20 mouse cellular contexts compared by ENCODE assay signal in the genomic region with DNA sequence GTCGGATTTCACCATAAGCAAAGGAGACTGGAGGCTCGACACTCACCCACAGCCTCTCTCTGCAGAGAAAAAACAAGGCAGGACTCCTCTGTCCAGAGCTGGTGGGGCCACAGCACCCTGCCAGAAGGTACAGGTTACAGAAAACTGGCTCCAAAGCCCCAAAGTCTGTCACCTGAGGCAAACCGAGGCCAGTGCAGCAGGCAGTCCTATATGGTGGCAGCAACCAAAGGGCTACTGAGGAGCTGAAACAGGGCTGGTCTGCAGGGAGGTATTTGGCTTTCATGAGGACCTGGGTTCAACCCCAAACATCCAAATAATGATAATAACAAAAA. TPM values are rescaled to one million over a fixed set of nuclear protein-coding genes. Genes with fewer than 3 reads are reported as not detected.
DNase-seq lines count a peak whose midpoint lies in the region; ATAC-seq and TF ChIP-seq lines count a peak whose summit lies in the region.
"Had no signal": no experiment of that assay in that cellular context is flagged by ENCODE, and none has a peak within 500 bp of the region (broad histone marks: within the 10 kb centered on the region; RNA-seq: fewer than 3 reads in every experiment).

No protein-coding gene starts in this region.

- DNase-seq in hindbrain, embryonic 11.5 days (ENCODE audit: low spot score): no peak
- DNase-seq in midbrain, embryonic 10.5 days (ENCODE audit: low spot score): no peak
- DNase-seq in midbrain, postnatal 0 days (ENCODE audit: low spot score): no peak
- DNase-seq in limb, embryonic 10.5 days (ENCODE audit: low spot score): no peak
- DNase-seq in layer of hippocampus, adult 9-11 months: no peak
- DNase-seq in heart, postnatal 14 days: no peak
- DNase-seq: adrenal gland, adult 2 months; cerebellum, adult 8-10 months; heart, postnatal 36 days; layer of hippocampus, postnatal 36 days; lung, adult 18-20 months; spleen, adult 18-20 months; thymus, adult 2 months had no signal

- H3K27me3 ChIP-seq in hindbrain, embryonic 16.5 days (replicated peaks; ENCODE audit: control insufficient read depth, insufficient read depth, low read length): no peaks in the 10 kb centered on the region
- H3K27me3 ChIP-seq in hindbrain, embryonic 11.5 days (ENCODE audit: control insufficient read depth, insufficient read depth, low read length): no peaks in the 10 kb centered on the region
- no peaks in the 10 kb centered on the region for H3K27me3 ChIP-seq in midbrain, embryonic 10.5 days (ENCODE audit: low read depth, poor library complexity, severe bottlenecking)
- H3K27me3 ChIP-seq in midbrain, postnatal 0 days (ENCODE audit: insufficient read depth, low read length): no peaks in the 10 kb centered on the region
- H3K27me3 ChIP-seq in limb, embryonic 10.5 days (ENCODE audit: low read depth, poor library complexity, severe bottlenecking): no peaks in the 10 kb centered on the region
- no peaks in the 10 kb centered on the region for H3K27me3 ChIP-seq in midbrain, embryonic 15.5 days (replicated peaks)
- H3K27me3 ChIP-seq: heart, embryonic 13.5 days; stomach, embryonic 15.5 days had no signal

- 5% methylated on average over 3 of the region's 3 CpGs for WGBS in hindbrain, embryonic 16.5 days
- WGBS in hindbrain, embryonic 11.5 days: 4% methylated on average over 3 of the region's 3 CpGs
- 6% methylated on average over 3 of the region's 3 CpGs for WGBS in midbrain, embryonic 10.5 days
- 15% methylated on average over 3 of the region's 3 CpGs for WGBS in midbrain, postnatal 0 days
- 25% methylated on average over 3 of the region's 3 CpGs for WGBS in limb, embryonic 10.5 days
- 13% methylated on average over 3 of the region's 3 CpGs for WGBS in midbrain, embryonic 15.5 days

- H3K36me3 ChIP-seq in hindbrain, embryonic 16.5 days (ENCODE audit: control insufficient read depth, insufficient read depth, low read length): no peaks in the 10 kb centered on the region
- no peaks in the 10 kb centered on the region for H3K36me3 ChIP-seq in hindbrain, embryonic 11.5 days (ENCODE audit: control insufficient read depth, insufficient read depth, low read length)
- H3K36me3 ChIP-seq in midbrain, embryonic 10.5 days: no peaks in the 10 kb centered on the region
- H3K36me3 ChIP-seq in midbrain, postnatal 0 days (ENCODE audit: insufficient read depth, low read length): no peaks in the 10 kb centered on the region
- H3K36me3 ChIP-seq in limb, embryonic 10.5 days: no peaks in the 10 kb centered on the region
- no peaks in the 10 kb centered on the region for H3K36me3 ChIP-seq in midbrain, embryonic 15.5 days (replicated peaks)
- H3K36me3 ChIP-seq: heart, embryonic 13.5 days; stomach, embryonic 15.5 days had no signal

- H3K9ac ChIP-seq in hindbrain, embryonic 16.5 days (ENCODE audit: low read depth, low read length): no peak overlapping the region
- H3K9ac ChIP-seq in hindbrain, embryonic 11.5 days (ENCODE audit: low read depth, low read length): no peak overlapping the region
- no peak overlapping the region for H3K9ac ChIP-seq in midbrain, postnatal 0 days (replicated peaks; ENCODE audit: low read length, poor library complexity, severe bottlenecking)
- H3K9ac ChIP-seq in midbrain, embryonic 15.5 days: no peak overlapping the region
- H3K9ac ChIP-seq: heart, embryonic 13.5 days; stomach, embryonic 15.5 days had no signal

- no peak overlapping the region for H3K27ac ChIP-seq in hindbrain, embryonic 16.5 days (ENCODE audit: low read depth, low read length)
- no peak overlapping the region for H3K27ac ChIP-seq in hindbrain, embryonic 11.5 days (ENCODE audit: low read depth, low read length)
- H3K27ac ChIP-seq in midbrain, embryonic 10.5 days (replicated peaks): peak overlapping the region; percentile 79
- no peak overlapping the region for H3K27ac ChIP-seq in midbrain, postnatal 0 days (ENCODE audit: low read depth, low read length)
- H3K27ac ChIP-seq in limb, embryonic 10.5 days: peak overlapping the region; percentile 79
- H3K27ac ChIP-seq in midbrain, embryonic 15.5 days: no peak overlapping the region
- H3K27ac ChIP-seq: heart, embryonic 13.5 days; kidney, postnatal 0 days; stomach, embryonic 15.5 days had no signal

- H3K4me2 ChIP-seq in hindbrain, embryonic 16.5 days (ENCODE audit: low read length): no peak overlapping the region
- no peak overlapping the region for H3K4me2 ChIP-seq in hindbrain, embryonic 11.5 days (replicated peaks; ENCODE audit: low read depth, low read length)
- H3K4me2 ChIP-seq in midbrain, postnatal 0 days (ENCODE audit: low read depth, low read length, poor library complexity, severe bottlenecking): no peak overlapping the region
- no peak overlapping the region for H3K4me2 ChIP-seq in midbrain, embryonic 15.5 days
- H3K4me2 ChIP-seq: heart, embryonic 13.5 days; liver, embryonic 11.5 days; stomach, embryonic 15.5 days had no signal

- intact Hi-C loops in heart, postnatal 14 days (cut with DNase I): no loop called here

- no peaks in the 10 kb centered on the region for H3K9me3 ChIP-seq in hindbrain, embryonic 16.5 days (ENCODE audit: control insufficient read depth, low read length)
- H3K9me3 ChIP-seq in hindbrain, embryonic 11.5 days (ENCODE audit: control insufficient read depth, low read length): no peaks in the 10 kb centered on the region
- H3K9me3 ChIP-seq in midbrain, embryonic 10.5 days (replicated peaks): no peaks in the 10 kb centered on the region; the same call in 1 of the 2 replicates
- H3K9me3 ChIP-seq in midbrain, postnatal 0 days (ENCODE audit: low read length): no peaks in the 10 kb centered on the region
- no peaks in the 10 kb centered on the region for H3K9me3 ChIP-seq in limb, embryonic 10.5 days (replicated peaks)
- no peaks in the 10 kb centered on the region for H3K9me3 ChIP-seq in midbrain, embryonic 15.5 days
- H3K9me3 ChIP-seq: heart, embryonic 13.5 days; stomach, embryonic 15.5 days had no signal

- no peak for TF ChIP-seq CTCF in midbrain, postnatal 0 days (IDR thresholded peaks at IDR 0.05)

- 0 out of 2 replicates have a peak, but pooled peaks have one; percentile 20 for ATAC-seq in hindbrain, embryonic 16.5 days
- no peak; the same call in 1 of the 2 replicates for ATAC-seq in hindbrain, embryonic 11.5 days (ENCODE audit: low FRiP score)
- ATAC-seq in midbrain, postnatal 0 days (ENCODE audit: low FRiP score): no peak
- ATAC-seq in midbrain, embryonic 15.5 days (replicated peaks): peak; percentile 11; the same call in 1 of the 2 replicates

- no peak overlapping the region for H3K4me3 ChIP-seq in hindbrain, embryonic 16.5 days (ENCODE audit: low read length)
- no peak overlapping the region for H3K4me3 ChIP-seq in hindbrain, embryonic 11.5 days (ENCODE audit: low read depth, low read length)
- no peak overlapping the region for H3K4me3 ChIP-seq in midbrain, embryonic 10.5 days
- H3K4me3 ChIP-seq in midbrain, postnatal 0 days (ENCODE audit: low read depth, low read length): no peak overlapping the region
- H3K4me3 ChIP-seq in limb, embryonic 10.5 days: no peak overlapping the region
- no peak overlapping the region for H3K4me3 ChIP-seq in midbrain, embryonic 15.5 days
- H3K4me3 ChIP-seq: heart, embryonic 13.5 days; stomach, embryonic 15.5 days had no signal

- no peaks in the 10 kb centered on the region for H3K4me1 ChIP-seq in hindbrain, embryonic 16.5 days (ENCODE audit: control insufficient read depth, insufficient read depth, low read depth, low read length)
- peaks cover 2% of the 10 kb centered on the region; the same call in 1 of the 2 replicates for H3K4me1 ChIP-seq in hindbrain, embryonic 11.5 days (replicated peaks; ENCODE audit: control insufficient read depth, insufficient read depth, low read length)
- peaks cover 34% of the 10 kb centered on the region for H3K4me1 ChIP-seq in midbrain, embryonic 10.5 days
- no peaks in the 10 kb centered on the region for H3K4me1 ChIP-seq in midbrain, postnatal 0 days (ENCODE audit: insufficient read depth, low read length)
- peaks cover 33% of the 10 kb centered on the region for H3K4me1 ChIP-seq in limb, embryonic 10.5 days
- peaks cover 5% of the 10 kb centered on the region; the same call in 1 of the 2 replicates for H3K4me1 ChIP-seq in midbrain, embryonic 15.5 days
- H3K4me1 ChIP-seq: heart, embryonic 13.5 days; stomach, embryonic 15.5 days had no signal

RNA-seq across cellular contexts. Expression of a gene that starts 50.7 kb away (rescaled TPM):
- 67.4 and 75.7 TPM in 2 replicates for polyA plus RNA-seq in hindbrain, embryonic 16.5 days (2015; fragmentation: Nextera tagmentation; extraction: Ambion mirVana)
- 28.6 and 38.6 TPM in 2 replicates for polyA plus RNA-seq in hindbrain, embryonic 11.5 days (2014; fragmentation: Nextera tagmentation; extraction: Ambion mirVana)
- 9.8 and 17.4 TPM in 2 replicates for polyA plus RNA-seq in midbrain, embryonic 10.5 days (2016; fragmentation: Nextera tagmentation; extraction: Ambion mirVana)
- total RNA-seq in midbrain, postnatal 0 days (2014; rRNA removed): 59.9 and 62.8 TPM in 2 replicates
- 19.9 and 27.7 TPM in 2 replicates for polyA plus RNA-seq in midbrain, postnatal 0 days (2015; fragmentation: Nextera tagmentation; extraction: Ambion mirVana)
- polyA plus RNA-seq in limb, embryonic 10.5 days (2016; fragmentation: Nextera tagmentation; extraction: Ambion mirVana): 13.5 and 23.4 TPM in 2 replicates
- 52.4 and 52.8 TPM in 2 replicates for polyA plus RNA-seq in midbrain, embryonic 15.5 days (2015; fragmentation: Nextera tagmentation; extraction: Ambion mirVana)
- 100 to 1,000 TPM; 136 to 138 TPM for total RNA-seq in heart, postnatal 14 days (2021)
- total RNA-seq: megakaryocyte progenitor cell, adult 5-6 weeks had no signal

Comparison
In these comparisons a context has a peak if more than half of its experiments do, and no peak if none do; other contexts are left out.
1. ATAC-seq: peak in hindbrain, embryonic 16.5 days (single experiment) and midbrain, embryonic 15.5 days (single experiment); none in hindbrain, embryonic 11.5 days (single experiment) and midbrain, postnatal 0 days (single experiment).
2. H3K27ac ChIP-seq: peak in midbrain, embryonic 10.5 days (single experiment) and limb, embryonic 10.5 days (single experiment); none in hindbrain, embryonic 16.5 days (single experiment), hindbrain, embryonic 11.5 days (single experiment), midbrain, postnatal 0 days (single experiment) and midbrain, embryonic 15.5 days (single experiment).